Mouse (Mus musculus): Measurements from ENCODE around the gene Dzip1l. TPM values are rescaled to one million over a fixed set of nuclear protein-coding genes. Genes with fewer than 3 reads are reported as not detected.

Dzip1l gene
- total RNA-seq, 2 experiments from 2014 or later: not detected

- no peak for ATAC-seq (ENCODE audit: poor library complexity, severe bottlenecking)
These were observed 16.8 kb downstream of the Dzip1l start for GRCm38 (mm10) chr9:99646102-99646501.

GRCm38 (mm10) chr9:99660756-99661155, 31.5 kb downstream of the Dzip1l start:
- no peak for ATAC-seq (ENCODE audit: poor library complexity, severe bottlenecking)

GRCm38 (mm10) chr9:99661606-99662166, 32.4 kb downstream of the Dzip1l start:
- no peak for ATAC-seq (ENCODE audit: poor library complexity, severe bottlenecking)

GRCm38 (mm10) chr9:99662406-99662805, 33.1 kb downstream of the Dzip1l start:
- peak; percentile 63 for ATAC-seq (ENCODE audit: poor library complexity, severe bottlenecking)

GRCm38 (mm10) chr9:99662887-99663286, 33.6 kb downstream of the Dzip1l start:
- no peak for ATAC-seq (ENCODE audit: poor library complexity, severe bottlenecking)

- ATAC-seq (ENCODE audit: poor library complexity, severe bottlenecking): no peak
These were observed 38.3 kb downstream of the Dzip1l start for GRCm38 (mm10) chr9:99667596-99667995.

GRCm38 (mm10) chr9:99671603-99672002, 42.3 kb downstream of the Dzip1l start:
- no peak for ATAC-seq (ENCODE audit: poor library complexity, severe bottlenecking)

- ATAC-seq (ENCODE audit: poor library complexity, severe bottlenecking): no peak
These were observed 46.4 kb downstream of the Dzip1l start for GRCm38 (mm10) chr9:99675714-99676113.

- no peak for ATAC-seq (ENCODE audit: poor library complexity, severe bottlenecking)
These were observed 52.8 kb downstream of the Dzip1l start for GRCm38 (mm10) chr9:99681980-99682570.

GRCm38 (mm10) chr9:99685061-99685521, 55.8 kb downstream of the Dzip1l start:
- no peak for ATAC-seq (ENCODE audit: poor library complexity, severe bottlenecking)

GRCm38 (mm10) chr9:99685536-99686231, 56.4 kb downstream of the Dzip1l start:
- no peak for ATAC-seq (ENCODE audit: poor library complexity, severe bottlenecking)

- ATAC-seq (ENCODE audit: poor library complexity, severe bottlenecking): no peak
These were observed 60.5 kb downstream of the Dzip1l start for GRCm38 (mm10) chr9:99689796-99690195.

GRCm38 (mm10) chr9:99690386-99690785, 61.1 kb downstream of the Dzip1l start:
- no peak for ATAC-seq (ENCODE audit: poor library complexity, severe bottlenecking)

- no peak for ATAC-seq (ENCODE audit: poor library complexity, severe bottlenecking)
These were observed 65.7 kb downstream of the Dzip1l start for GRCm38 (mm10) chr9:99694961-99695360.

- ATAC-seq (ENCODE audit: poor library complexity, severe bottlenecking): no peak
These were observed 70.6 kb downstream of the Dzip1l start for GRCm38 (mm10) chr9:99699752-99700389.

GRCm38 (mm10) chr9:99701187-99701586, 71.9 kb downstream of the Dzip1l start:
- no peak for ATAC-seq (ENCODE audit: poor library complexity, severe bottlenecking)

GRCm38 (mm10) chr9:99702215-99702614, 72.9 kb downstream of the Dzip1l start:
- ATAC-seq (ENCODE audit: poor library complexity, severe bottlenecking): no peak

- no peak for ATAC-seq (ENCODE audit: poor library complexity, severe bottlenecking)
These were observed 74.4 kb downstream of the Dzip1l start for GRCm38 (mm10) chr9:99703711-99704110.

GRCm38 (mm10) chr9:99706264-99706663, 77.0 kb downstream of the Dzip1l start:
- ATAC-seq (ENCODE audit: poor library complexity, severe bottlenecking): no peak

- no peak for ATAC-seq (ENCODE audit: poor library complexity, severe bottlenecking)
These were observed 78.3 kb downstream of the Dzip1l start for GRCm38 (mm10) chr9:99707425-99708126.

Data from megakaryocyte, adult 5-6 weeks (primary cell).